ENCODE assay signal across 18 mouse cellular contexts in genomic region chr11:86209123-86209522, GRCm38 (mm10). TPM values are rescaled to one million over a fixed set of nuclear protein-coding genes. Genes with fewer than 3 reads are reported as not detected.
DNase-seq lines count a peak whose midpoint lies in the region; TF ChIP-seq lines count a peak whose summit lies in the region.
"Had no signal": no experiment of that assay in that cellular context is flagged by ENCODE, and none has a peak within 500 bp of the region (broad histone marks: within the 10 kb centered on the region; RNA-seq: fewer than 3 reads in every experiment).

No protein-coding gene starts in this region.

- peaks cover 22 to 47% of the 10 kb centered on the region in 2 experiments for H3K36me3 ChIP-seq in MEL (ENCODE audit: control insufficient read depth in 1 of 2, insufficient read depth in 2 of 2, low read length in 2 of 2)

- no peak for TF ChIP-seq CTCF in MEL (IDR thresholded peaks at IDR 0.05 in 2 of 3, conservative IDR thresholded peaks at IDR 0.05 in 1 of 3; ENCODE audit: control insufficient read depth in 1 of 3, insufficient read depth in 1 of 3, low read depth in 2 of 3, low read length in 3 of 3, poor library complexity in 1 of 3, severe bottlenecking in 1 of 3)

- H3K4me1 ChIP-seq in MEL (ENCODE audit: control insufficient read depth in 1 of 2, insufficient read depth in 2 of 2, low read length in 2 of 2), result peaks cover 5 to 14% of the 10 kb centered on the region in 2 experiments

- no peaks in the 10 kb centered on the region for H3K27me3 ChIP-seq in MEL (ENCODE audit: control insufficient read depth in 1 of 2, insufficient read depth in 2 of 2, low read length in 2 of 2)
- H3K27me3 ChIP-seq: CH12.LX, Patski had no signal

- no peak for TF ChIP-seq RAD21 in MEL (IDR thresholded peaks at IDR 0.05; ENCODE audit: low read depth, low read length)

- DNase-seq in heart, adult 11 months, result peak; percentile 46
- no peak for DNase-seq in heart, postnatal 25 days (ENCODE audit: low spot score)
- peak; percentile 79 for DNase-seq in MEL (ENCODE audit: low read depth, low spot score)
- no peak for DNase-seq in left cerebral cortex, adult 11 months (ENCODE audit: low spot score)
- DNase-seq: adrenal gland, adult 2 months; adrenal gland, adult 8-10 months; adrenal gland, postnatal 10 days; adrenal gland, postnatal 14 days; adrenal gland, postnatal 25 days; adrenal gland, postnatal 36 days; B cell, adult 2 months; cerebellum, adult 11 months; cerebellum, adult 11-12 months; cerebellum, adult 18-20 months; cerebellum, adult 2 months had no signal

- peaks cover 15% of the 10 kb centered on the region for H3K79me2 ChIP-seq in MEL (ENCODE audit: control insufficient read depth, insufficient read depth, low read length, poor library complexity)

- H3K4me3 ChIP-seq in MEL (ENCODE audit: control insufficient read depth in 1 of 2, insufficient read depth in 1 of 2, low read depth in 2 of 2, low read length in 2 of 2), result no peak overlapping the region

- peak overlapping the region; percentile 23; the same call in 1 of the 2 replicates for H3K27ac ChIP-seq in MEL (ENCODE audit: control insufficient read depth, low read depth, low read length)

- no peak overlapping the region for H3K9ac ChIP-seq in MEL (ENCODE audit: control insufficient read depth, low read depth, low read length, poor library complexity, severe bottlenecking)

- peak; percentile 79 to 87 for TF ChIP-seq EP300 in MEL (IDR thresholded peaks at IDR 0.05; ENCODE audit: low read depth in 1 of 2, low read length in 2 of 2)

- TF ChIP-seq POLR2A in MEL (IDR thresholded peaks at IDR 0.05; ENCODE audit: control insufficient read depth in 1 of 2, insufficient read depth in 1 of 2, low read depth in 1 of 2, low read length in 2 of 2, poor library complexity in 1 of 2), result peak in 1 of 2 experiments; percentile 51; a peak in 1 of 4 replicates

- no peaks in the 10 kb centered on the region for H3K9me3 ChIP-seq in MEL (replicated peaks; ENCODE audit: insufficient read depth, low read length)
- H3K9me3 ChIP-seq: G1E had no signal

- intact Hi-C loops in heart, postnatal 25 days (cut with DNase I), result no loop called here

TF ChIP-seq in MEL, 35 proteins besides CTCF, POLR2A, EP300 and RAD21:
- TF ChIP-seq GABPA (IDR thresholded peaks at IDR 0.05; ENCODE audit: low read depth, low read length) (no peak), USF1 (IDR thresholded peaks at IDR 0.05; ENCODE audit: low read depth, low read length) (no peak), TCF12 (IDR thresholded peaks at IDR 0.05; ENCODE audit: low read depth, low read length) (peak; percentile 57; the same call in 1 of the 2 replicates), ZC3H11A (IDR thresholded peaks at IDR 0.05; ENCODE audit: low read depth, low read length) (0 out of 2 replicates have a peak, but pooled peaks have one; percentile 9), TBP (IDR thresholded peaks at IDR 0.05; ENCODE audit: low read depth, low read length) (no peak), ZMIZ1 (IDR thresholded peaks at IDR 0.05; ENCODE audit: low read depth, low read length) (no peak), CHD1 (IDR thresholded peaks at IDR 0.05; ENCODE audit: low read depth, low read length) (no peak), E2F4 (IDR thresholded peaks at IDR 0.05; ENCODE audit: borderline replicate concordance, low read depth, low read length) (no peak), TAL1 (IDR thresholded peaks at IDR 0.05; ENCODE audit: low read length) (no peak), USF2 (IDR thresholded peaks at IDR 0.05; ENCODE audit: borderline replicate concordance in 1 of 2, insufficient read depth in 1 of 2, low read depth in 1 of 2, low read length in 2 of 2) (no peak), RCOR1 (IDR thresholded peaks at IDR 0.05; ENCODE audit: low read depth, low read length) (peak; percentile 70), MXI1 (IDR thresholded peaks at IDR 0.05; ENCODE audit: low read depth, low read length) (no peak), JUND (IDR thresholded peaks at IDR 0.05; ENCODE audit: low read depth, low read length) (0 out of 2 replicates have a peak, but pooled peaks have one; percentile 47), MEF2A (IDR thresholded peaks at IDR 0.05; ENCODE audit: extremely low read depth, insufficient replicate concordance, low read depth, low read length, poor library complexity, severe bottlenecking) (no peak), NRF1 (IDR thresholded peaks at IDR 0.05; ENCODE audit: insufficient read depth, low read depth, low read length, poor library complexity, severe bottlenecking) (no peak), MAFK (IDR thresholded peaks at IDR 0.05; ENCODE audit: borderline replicate concordance, low read depth, low read length) (no peak), SIN3A (IDR thresholded peaks at IDR 0.05; ENCODE audit: low read length) (peak; percentile 53), POLR2AphosphoS2 (IDR thresholded peaks at IDR 0.05; ENCODE audit: low read length) (no peak), GATA1 (IDR thresholded peaks at IDR 0.05; ENCODE audit: low read depth, low read length) (peak; percentile 92), MYB (IDR thresholded peaks at IDR 0.05; ENCODE audit: low read depth, low read length) (no peak), MAX (IDR thresholded peaks at IDR 0.05; ENCODE audit: low read length) (no peak), POLR2AphosphoS5 (IDR thresholded peaks at IDR 0.05; ENCODE audit: borderline replicate concordance, low read depth, low read length) (no peak), BHLHE40 (IDR thresholded peaks at IDR 0.05; ENCODE audit: borderline replicate concordance, low read depth, low read length) (no peak), ZKSCAN1 (IDR thresholded peaks at IDR 0.05; ENCODE audit: low read depth, low read length) (no peak), NELFE (IDR thresholded peaks at IDR 0.05; ENCODE audit: low read depth, low read length) (peak; percentile 48), ZNF384 (IDR thresholded peaks at IDR 0.05; ENCODE audit: low read depth, low read length) (no peak), HCFC1 (IDR thresholded peaks at IDR 0.05; ENCODE audit: low read depth, low read length) (no peak), MYC (IDR thresholded peaks at IDR 0.05; ENCODE audit: low read depth, low read length) (0 out of 2 replicates have a peak, but pooled peaks have one; percentile 49), ETS1 (IDR thresholded peaks at IDR 0.05; ENCODE audit: low read depth, low read length) (peak; percentile 73), UBTF (IDR thresholded peaks at IDR 0.05; ENCODE audit: borderline replicate concordance, insufficient read depth, low read depth, low read length) (no peak), KAT2A (conservative IDR thresholded peaks at IDR 0.05; ENCODE audit: low read depth, low read length) (no peak), ELF1 (IDR thresholded peaks at IDR 0.05; ENCODE audit: low read depth, low read length) (0 out of 2 replicates have a peak, but pooled peaks have one; percentile 2)
TF ChIP-seq in MEL: peak in this region for 10.

RNA-seq across cellular contexts. Expression of gene Brip1, which starts 8.1 kb away (rescaled TPM):
- total RNA-seq in heart, postnatal 25 days (2021), result under 1 TPM; 0.55 to 0.59 TPM
- 14.7 and 14.9 TPM in 2 replicates for total RNA-seq in MEL (2012; rRNA removed)
- polyA plus RNA-seq in MEL (2012; ENCODE audit: insufficient read depth in 1 of 2, insufficient read length in 2 of 2, low read depth in 1 of 2, low replicate concordance in 2 of 2, missing spikeins in 1 of 2), result 10 to 100 TPM; 13.4 to 20.9 TPM

RNA-seq across cellular contexts. Expression of gene Ints2, which starts 48.3 kb away (rescaled TPM):
- 1 to 10 TPM; 5.3 to 6.7 TPM for total RNA-seq in heart, postnatal 25 days (2021)
- 66.6 and 75.3 TPM in 2 replicates for total RNA-seq in MEL (2012; rRNA removed)
- polyA plus RNA-seq in MEL (2012; ENCODE audit: insufficient read depth in 1 of 2, insufficient read length in 2 of 2, low read depth in 1 of 2, low replicate concordance in 2 of 2, missing spikeins in 1 of 2), result 100 to 1,000 TPM in 1 of 2 experiments, 10 to 100 TPM in 1; 43.0 to 120 TPM

Comparison
In these comparisons a context has a peak if more than half of its experiments do, and no peak if none do; other contexts are left out.
1. DNase-seq: peak in heart, adult 11 months (single experiment) and MEL (single experiment); none in heart, postnatal 25 days (single experiment) and left cerebral cortex, adult 11 months (single experiment).